Mouse (Mus musculus): ENCODE data around the gene Tcl1b3.

Gene Tcl1b3

DNA sequence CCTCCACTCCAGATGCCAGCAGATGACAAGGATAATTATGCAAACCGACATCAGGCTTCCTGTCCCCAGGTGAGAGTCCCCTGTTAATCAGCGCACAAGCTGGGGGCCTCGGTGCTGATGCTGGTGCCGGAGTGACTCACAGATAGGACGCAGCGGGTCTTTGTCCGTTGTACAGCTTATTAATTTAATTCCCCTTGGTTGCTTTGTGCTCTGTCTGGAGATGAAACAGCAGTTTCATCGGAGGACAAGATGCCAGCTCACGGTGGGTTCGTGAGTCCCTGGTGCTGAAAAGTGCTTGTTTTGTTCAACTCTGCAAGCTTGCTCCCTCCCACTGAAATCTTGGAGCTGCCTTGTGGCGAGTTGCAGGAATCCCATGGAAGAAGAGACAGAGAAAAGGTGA, 43.5 kb downstream of the Tcl1b3 start:
- DNase-seq (ENCODE audit: low spot score): no peak

DNA sequence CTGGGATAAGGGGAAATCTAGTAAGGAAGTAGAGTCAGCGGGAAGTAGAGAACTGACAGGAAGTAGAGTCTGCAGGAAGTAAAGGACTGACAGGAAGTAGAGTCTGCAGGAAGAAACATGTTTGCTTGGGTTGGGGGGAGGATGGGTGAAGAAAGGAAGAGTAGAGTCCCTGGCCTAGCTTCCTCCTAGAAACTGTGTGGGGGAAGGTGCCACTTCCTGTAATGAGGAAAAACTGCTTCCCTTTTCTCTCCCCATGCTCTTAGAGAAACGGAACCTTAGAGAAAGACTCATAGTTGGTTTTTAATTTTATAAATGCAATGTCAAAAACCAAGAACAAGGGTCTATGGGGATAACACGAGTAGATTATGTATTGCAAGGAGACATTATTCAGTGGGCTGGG, 44.2 kb downstream of the Tcl1b3 start:
- DNase-seq (ENCODE audit: low spot score): no peak

DNA sequence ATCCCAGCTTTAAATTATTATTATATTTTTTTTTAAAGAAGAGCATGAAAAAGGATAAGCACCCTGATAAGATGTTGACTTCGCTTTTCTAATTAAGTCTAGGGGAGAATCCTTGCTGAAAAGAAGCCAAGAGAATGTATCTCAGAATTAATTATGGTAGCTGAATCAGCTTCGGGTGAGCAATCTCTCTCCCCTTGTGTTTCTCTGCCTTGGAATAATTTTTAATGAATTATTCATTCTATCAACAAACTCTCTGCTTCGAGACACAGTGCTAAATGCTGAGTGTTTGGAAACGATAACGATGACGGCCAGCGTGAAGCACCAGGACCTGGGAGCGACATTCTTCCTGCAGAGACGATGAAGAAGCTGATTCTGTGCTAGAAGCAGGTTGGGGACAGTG, 48.2 kb downstream of the Tcl1b3 start:
- DNase-seq (ENCODE audit: low spot score): no peak
